Mouse (Mus musculus): ENCODE measurements around the gene Slc51b. TPM values are rescaled to one million over a fixed set of nuclear protein-coding genes. Genes with fewer than 3 reads are reported as not detected.

The Slc51b gene
- polyA plus RNA-seq, 1 experiment, result not detected

GRCm38 (mm10) chr9:65386373-65387140 is 36.2 kb downstream of the Slc51b start:
- TF ChIP-seq TCF12 (IDR thresholded peaks at IDR 0.05; ENCODE audit: insufficient read depth, poor library complexity, severe bottlenecking), result no peak
- H3K36me3 ChIP-seq (ENCODE audit: control insufficient read depth, insufficient read depth), result no peaks in the 10 kb centered on the region
- no peaks in the 10 kb centered on the region for H3K79me2 ChIP-seq (ENCODE audit: control insufficient read depth, insufficient read depth)
- peaks cover 30% of the 10 kb centered on the region for H3K27me3 ChIP-seq (ENCODE audit: control insufficient read depth, insufficient read depth, insufficient read length)
- no peak overlapping the region for H3K4me2 ChIP-seq (ENCODE audit: low read depth)
- H3K4me3 ChIP-seq, result no peak overlapping the region
- H3ac ChIP-seq (ENCODE audit: control insufficient read depth, insufficient read length), result no peak overlapping the region

DNA sequence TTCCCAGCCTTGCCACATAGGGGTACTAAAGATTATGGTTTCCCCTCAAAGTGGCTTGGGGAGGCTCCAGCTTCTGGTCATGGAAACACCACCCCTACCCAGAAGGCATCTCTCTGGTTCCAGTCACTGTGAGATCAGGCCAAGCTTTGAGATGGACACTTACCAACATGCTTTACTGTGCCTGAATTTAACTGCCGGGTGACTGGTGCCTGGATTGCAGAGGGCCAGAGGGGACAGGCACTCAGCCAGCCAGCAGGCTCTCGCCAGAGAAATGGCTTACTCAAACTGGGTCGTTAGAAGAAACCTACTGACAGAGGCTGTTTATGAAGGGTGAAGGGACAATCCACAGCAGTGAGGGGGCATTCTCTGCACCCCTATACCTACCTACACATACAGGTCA is 38.5 kb downstream of the Slc51b start:
- H3K79me2 ChIP-seq (ENCODE audit: control insufficient read depth, insufficient read depth), result no peaks in the 10 kb centered on the region
- H3K4me2 ChIP-seq (ENCODE audit: low read depth), result no peak overlapping the region
- no peak for TF ChIP-seq POLR2AphosphoS2 (IDR thresholded peaks at IDR 0.05; ENCODE audit: insufficient read length, low read depth)
- no peak for TF ChIP-seq TCF12 (IDR thresholded peaks at IDR 0.05; ENCODE audit: insufficient read depth, poor library complexity, severe bottlenecking)
- TF ChIP-seq MYOD1 (IDR thresholded peaks at IDR 0.05; ENCODE audit: control insufficient read depth in 1 of 3, insufficient read length in 2 of 3, low read depth in 2 of 3), result no peak
- no peak for TF ChIP-seq SRF (IDR thresholded peaks at IDR 0.05; ENCODE audit: control insufficient read depth, insufficient read length, low read depth)
- no peak for TF ChIP-seq USF1 (IDR thresholded peaks at IDR 0.05; ENCODE audit: low read depth)
- TF ChIP-seq CEBPB (IDR thresholded peaks at IDR 0.05; ENCODE audit: insufficient read depth, poor library complexity, severe bottlenecking), result no peak
- TF ChIP-seq REST (IDR thresholded peaks at IDR 0.05; ENCODE audit: insufficient read depth, insufficient read length), result no peak
- TF ChIP-seq MYOG (IDR thresholded peaks at IDR 0.05; ENCODE audit: control insufficient read depth in 1 of 3, insufficient read depth in 1 of 3, insufficient read length in 2 of 3, low read depth in 2 of 3), result no peak
- H3K27me3 ChIP-seq (ENCODE audit: control insufficient read depth, insufficient read depth, insufficient read length), result peaks cover 11% of the 10 kb centered on the region
- no peak overlapping the region for H3ac ChIP-seq (ENCODE audit: control insufficient read depth, insufficient read length)
- H3K4me3 ChIP-seq, result no peak overlapping the region
- H3K36me3 ChIP-seq (ENCODE audit: control insufficient read depth, insufficient read depth), result no peaks in the 10 kb centered on the region

- Histone ChIP-seq H3ac (ENCODE audit: control insufficient read depth, insufficient read length) (no peak overlapping the region), H3K4me2 (ENCODE audit: low read depth) (no peak overlapping the region)
Observed at GRCm38 (mm10) chr9:65382751-65383097, 40.0 kb downstream of the Slc51b start.

GRCm38 (mm10) chr9:65382031-65382750 is 40.6 kb downstream of the Slc51b start:
- Histone ChIP-seq H3K4me2 (ENCODE audit: low read depth) (no peak overlapping the region), H3K4me3 (no peak overlapping the region), H3K36me3 (ENCODE audit: control insufficient read depth, insufficient read depth) (no peaks in the 10 kb centered on the region), H3K27me3 (ENCODE audit: control insufficient read depth, insufficient read depth, insufficient read length) (no peaks in the 10 kb centered on the region), H3ac (ENCODE audit: control insufficient read depth, insufficient read length) (no peak overlapping the region), H3K79me2 (ENCODE audit: control insufficient read depth, insufficient read depth) (no peaks in the 10 kb centered on the region)
- no peak for TF ChIP-seq POLR2AphosphoS2 (IDR thresholded peaks at IDR 0.05; ENCODE audit: insufficient read length, low read depth)
- no peak for TF ChIP-seq USF1 (IDR thresholded peaks at IDR 0.05; ENCODE audit: low read depth)
- no peak for TF ChIP-seq MYOG (IDR thresholded peaks at IDR 0.05; ENCODE audit: control insufficient read depth in 1 of 3, insufficient read depth in 1 of 3, insufficient read length in 2 of 3, low read depth in 2 of 3)
- no peak for TF ChIP-seq POLR2A (IDR thresholded peaks at IDR 0.05; ENCODE audit: insufficient read length, low read depth)
- TF ChIP-seq E2F4 (IDR thresholded peaks at IDR 0.05; ENCODE audit: insufficient read depth), result no peak
- TF ChIP-seq MYOD1 (IDR thresholded peaks at IDR 0.05; ENCODE audit: control insufficient read depth in 1 of 3, insufficient read length in 2 of 3, low read depth in 2 of 3), result no peak
- no peak for TF ChIP-seq TCF12 (IDR thresholded peaks at IDR 0.05; ENCODE audit: insufficient read depth, poor library complexity, severe bottlenecking)
- no peak for TF ChIP-seq SRF (IDR thresholded peaks at IDR 0.05; ENCODE audit: control insufficient read depth, insufficient read length, low read depth)
- no peak for TF ChIP-seq REST (IDR thresholded peaks at IDR 0.05; ENCODE audit: insufficient read depth, insufficient read length)
- TF ChIP-seq CEBPB (IDR thresholded peaks at IDR 0.05; ENCODE audit: insufficient read depth, poor library complexity, severe bottlenecking), result no peak
- no peak for TF ChIP-seq MAX (IDR thresholded peaks at IDR 0.05; ENCODE audit: low read depth)
- TF ChIP-seq TCF3 (IDR thresholded peaks at IDR 0.05; ENCODE audit: insufficient read length, low read depth), result no peak

More at GRCm38 (mm10) chr9:65382751-65383097, 40.0 kb downstream of the Slc51b start:
- no peaks in the 10 kb centered on the region for H3K27me3 ChIP-seq (ENCODE audit: control insufficient read depth, insufficient read depth, insufficient read length)
- H3K79me2 ChIP-seq (ENCODE audit: control insufficient read depth, insufficient read depth), result no peaks in the 10 kb centered on the region
- TF ChIP-seq CEBPB (IDR thresholded peaks at IDR 0.05; ENCODE audit: insufficient read depth, poor library complexity, severe bottlenecking), result no peak
- no peak for TF ChIP-seq USF1 (IDR thresholded peaks at IDR 0.05; ENCODE audit: low read depth)
- TF ChIP-seq POLR2A (IDR thresholded peaks at IDR 0.05; ENCODE audit: insufficient read length, low read depth), result no peak
- no peak for TF ChIP-seq E2F4 (IDR thresholded peaks at IDR 0.05; ENCODE audit: insufficient read depth)
- TF ChIP-seq MYOG (IDR thresholded peaks at IDR 0.05; ENCODE audit: control insufficient read depth in 1 of 3, insufficient read depth in 1 of 3, insufficient read length in 2 of 3, low read depth in 2 of 3), result no peak
- no peak for TF ChIP-seq TCF12 (IDR thresholded peaks at IDR 0.05; ENCODE audit: insufficient read depth, poor library complexity, severe bottlenecking)
- no peak for TF ChIP-seq MAX (IDR thresholded peaks at IDR 0.05; ENCODE audit: low read depth)
- no peak for TF ChIP-seq POLR2AphosphoS2 (IDR thresholded peaks at IDR 0.05; ENCODE audit: insufficient read length, low read depth)
- no peak for TF ChIP-seq MYOD1 (IDR thresholded peaks at IDR 0.05; ENCODE audit: control insufficient read depth in 1 of 3, insufficient read length in 2 of 3, low read depth in 2 of 3)
- no peak for TF ChIP-seq REST (IDR thresholded peaks at IDR 0.05; ENCODE audit: insufficient read depth, insufficient read length)
- no peak for TF ChIP-seq SRF (IDR thresholded peaks at IDR 0.05; ENCODE audit: control insufficient read depth, insufficient read length, low read depth)
- no peak overlapping the region for H3K4me3 ChIP-seq
- H3K36me3 ChIP-seq (ENCODE audit: control insufficient read depth, insufficient read depth), result no peaks in the 10 kb centered on the region

Measured in myocyte (in vitro differentiated cells).